Mouse (Mus musculus): ENCODE results near the gene Arpc2. TPM values are rescaled to one million over a fixed set of nuclear protein-coding genes. Genes with fewer than 3 reads are reported as not detected.

The Arpc2 gene
- total and polyA plus RNA-seq, 3 experiments, result 234 to 522 (median 455) TPM

- TF ChIP-seq E2F4 (IDR thresholded peaks at IDR 0.05; ENCODE audit: insufficient replicate concordance, low read depth, low read length) (no peak), ZMIZ1 (IDR thresholded peaks at IDR 0.05; ENCODE audit: low read depth, low read length) (no peak), ZC3H11A (IDR thresholded peaks at IDR 0.05; ENCODE audit: low read depth, low read length) (no peak), JUN (IDR thresholded peaks at IDR 0.05; ENCODE audit: insufficient read depth, low read depth, low read length) (no peak), MAX (IDR thresholded peaks at IDR 0.05; ENCODE audit: low read length) (no peak), IRF4 (IDR thresholded peaks at IDR 0.05; ENCODE audit: low read depth, low read length) (no peak), USF1 (IDR thresholded peaks at IDR 0.05; ENCODE audit: low read depth, low read length) (no peak), TBP (conservative IDR thresholded peaks at IDR 0.05; ENCODE audit: low read depth, low read length) (no peak), HCFC1 (IDR thresholded peaks at IDR 0.05; ENCODE audit: low read depth, low read length) (no peak), PAX5 (IDR thresholded peaks at IDR 0.05; ENCODE audit: low read length) (no peak), NRF1 (IDR thresholded peaks at IDR 0.05; ENCODE audit: low read depth, low read length) (no peak), KAT2A (IDR thresholded peaks at IDR 0.05; ENCODE audit: insufficient replicate concordance, low read length) (no peak), NELFE (IDR thresholded peaks at IDR 0.05; ENCODE audit: low read depth, low read length) (no peak), UBTF (IDR thresholded peaks at IDR 0.05; ENCODE audit: low read depth, low read length) (no peak)
- dilution Hi-C loops (cut with MboI; ENCODE audit: extremely low pct_ligation_motif_present, extremely low pct_unique_long_range_greater_than_20kb, low sequenced_read_pairs) (no loop called here), in situ Hi-C loops (cut with MboI; ENCODE audit: low pct_ligation_motif_present, low pct_unique_long_range_greater_than_20kb, low sequenced_read_pairs) (no loop called here)
- Histone ChIP-seq H3K9ac (ENCODE audit: insufficient read depth, low read depth) (no peak overlapping the region), H3K4me2 (ENCODE audit: insufficient read depth, low read depth, poor library complexity, severe bottlenecking) (no peak overlapping the region), H3K36me3 (replicated peaks in 1 of 2; ENCODE audit: control insufficient read depth in 1 of 2, insufficient read depth in 1 of 2, low read length in 1 of 2) (peaks cover 19 to 84% of the 10 kb centered on the region in 2 experiments), H3K27me3 (replicated peaks) (no peaks in the 10 kb centered on the region), H3K27ac (ENCODE audit: insufficient read depth, low read depth) (no peak overlapping the region), H3K79me2 (replicated peaks; ENCODE audit: control insufficient read depth, extremely low read depth, insufficient read depth, poor library complexity, severe bottlenecking) (peaks cover 38% of the 10 kb centered on the region), H3K9me3 (replicated peaks; ENCODE audit: low read length) (no peaks in the 10 kb centered on the region), H3K4me1 (ENCODE audit: control insufficient read depth in 1 of 2, insufficient read depth in 2 of 2) (peaks cover 39 to 80% of the 10 kb centered on the region in 2 experiments), H3K4me3 (replicated peaks in 1 of 3; ENCODE audit: low read depth in 2 of 3, low read length in 2 of 3, poor library complexity in 1 of 3) (no peak overlapping the region)
- DNase-seq (ENCODE audit: extremely low read depth), result no peak
Measured at GRCm38 (mm10) chr1:74297269-74297668, 61.4 kb downstream of the Arpc2 start.

- Histone ChIP-seq H3K27ac (ENCODE audit: insufficient read depth, low read depth) (no peak overlapping the region), H3K79me2 (replicated peaks; ENCODE audit: control insufficient read depth, extremely low read depth, insufficient read depth, poor library complexity, severe bottlenecking) (peaks cover 46% of the 10 kb centered on the region), H3K9me3 (replicated peaks; ENCODE audit: low read length) (no peaks in the 10 kb centered on the region), H3K27me3 (replicated peaks) (no peaks in the 10 kb centered on the region), H3K9ac (ENCODE audit: insufficient read depth, low read depth) (no peak overlapping the region), H3K4me3 (replicated peaks in 1 of 3; ENCODE audit: low read depth in 2 of 3, low read length in 2 of 3, poor library complexity in 1 of 3) (no peak overlapping the region), H3K4me1 (ENCODE audit: control insufficient read depth in 1 of 2, insufficient read depth in 2 of 2) (peaks cover 40 to 85% of the 10 kb centered on the region in 2 experiments), H3K4me2 (ENCODE audit: insufficient read depth, low read depth, poor library complexity, severe bottlenecking) (no peak overlapping the region), H3K36me3 (replicated peaks in 1 of 2; ENCODE audit: control insufficient read depth in 1 of 2, insufficient read depth in 1 of 2, low read length in 1 of 2) (peaks cover 11 to 74% of the 10 kb centered on the region in 2 experiments)
- dilution Hi-C loops (cut with MboI; ENCODE audit: extremely low pct_ligation_motif_present, extremely low pct_unique_long_range_greater_than_20kb, low sequenced_read_pairs), result no loop called here
- in situ Hi-C loops (cut with MboI; ENCODE audit: low pct_ligation_motif_present, low pct_unique_long_range_greater_than_20kb, low sequenced_read_pairs), result no loop called here
- no peak for DNase-seq (ENCODE audit: extremely low read depth)
- TF ChIP-seq HCFC1 (IDR thresholded peaks at IDR 0.05; ENCODE audit: low read depth, low read length) (no peak), TBP (conservative IDR thresholded peaks at IDR 0.05; ENCODE audit: low read depth, low read length) (no peak), PAX5 (IDR thresholded peaks at IDR 0.05; ENCODE audit: low read length) (no peak), UBTF (IDR thresholded peaks at IDR 0.05; ENCODE audit: low read depth, low read length) (no peak), KAT2A (IDR thresholded peaks at IDR 0.05; ENCODE audit: insufficient replicate concordance, low read length) (no peak), EP300 (IDR thresholded peaks at IDR 0.05; ENCODE audit: low read length) (no peak), USF1 (IDR thresholded peaks at IDR 0.05; ENCODE audit: low read depth, low read length) (no peak), MAFK (IDR thresholded peaks at IDR 0.05; ENCODE audit: insufficient replicate concordance, low read length) (no peak), MYC (IDR thresholded peaks at IDR 0.05; ENCODE audit: low read depth, low read length) (no peak), RAD21 (IDR thresholded peaks at IDR 0.05; ENCODE audit: low read depth, low read length) (no peak), NRF1 (IDR thresholded peaks at IDR 0.05; ENCODE audit: low read depth, low read length) (no peak), ZNF384 (IDR thresholded peaks at IDR 0.05; ENCODE audit: low read depth, low read length) (no peak)
Measured at GRCm38 (mm10) chr1:74298157-74298750, 62.4 kb downstream of the Arpc2 start.
